Mouse (Mus musculus) neural tube, embryonic 14.5 days (tissue): ENCODE data around the gene Klk4. TPM values are rescaled to one million over a fixed set of nuclear protein-coding genes. Genes with fewer than 3 reads are reported as not detected.

ENCODE experiments used
- ATAC-seq: fragments of 200-750 bp; cut with Nextera tagmentation; 2 replicates; pipeline ENCODE4 v1.8.0; 2017; ENCODE audit warnings: low read depth, mild to moderate bottlenecking, moderate TSS enrichment, moderate library complexity
- H3K27ac ChIP-seq: fragments of 300-500 bp; sonication (generic); 2 replicates; pipeline ENCODE4 v1.5.1; 2014; ENCODE audit warnings: low read depth, mild to moderate bottlenecking, control low read depth, low read length, moderate library complexity, mixed read lengths
- H3K27me3 ChIP-seq: fragments of 300-500 bp; sonication (generic); 2 replicates; pipeline ENCODE4 v1.6.1; 2014; ENCODE audit warnings: low read length; ENCODE audit not compliant: control insufficient read depth, insufficient read depth
- H3K36me3 ChIP-seq: fragments of 300-500 bp; sonication (generic); 2 replicates; pipeline ENCODE4 v1.6.1; 2014; ENCODE audit warnings: low read length, mixed read lengths; ENCODE audit not compliant: control insufficient read depth, insufficient read depth
- H3K4me1 ChIP-seq: fragments of 300-500 bp; sonication (generic); 2 replicates; pipeline ENCODE4 v1.6.1; 2014; ENCODE audit warnings: low read length; ENCODE audit not compliant: control insufficient read depth, insufficient read depth
- H3K4me2 ChIP-seq: fragments of 300-500 bp; sonication (generic); 2 replicates; pipeline ENCODE4 v1.6.1; 2014; ENCODE audit warnings: mild to moderate bottlenecking, low read depth, low read length, control low read depth
- H3K4me3 ChIP-seq: fragments of 300-500 bp; sonication (generic); 2 replicates; pipeline ENCODE4 v1.5.1; 2014; ENCODE audit warnings: low read depth, low read length, control low read depth, mixed read lengths
- H3K9ac ChIP-seq: fragments of 300-500 bp; sonication (generic); replicated peaks from 2 replicates; pipeline ENCODE4 v1.6.1; 2014; ENCODE audit warnings: low read depth, mild to moderate bottlenecking, control low read depth, low read length, mixed read lengths
- H3K9me3 ChIP-seq: fragments of 300-500 bp; sonication (generic); 2 replicates; pipeline ENCODE4 v1.6.1; 2016; ENCODE audit warnings: low read length; ENCODE audit not compliant: control insufficient read depth
- WGBS: fragments of 180-500 bp; shearing (Covaris S2); extraction: QIAGEN DNeasy Blood & Tissue Kit; methylation state at CpG from one replicate; pipeline ENCODE4 v1.1.7; 2014; 5-methylcytosine and 5-hydroxymethylcytosine counted together
- polyA plus RNA-seq: library from polyadenylated mRNA; unstranded; fragments of >200 nt; fragmentation: Nextera tagmentation; extraction: Ambion mirVana; gene quantifications from 2 replicates; pipeline ENCODE4 v1.2.1, GENCODE M21; 2014

Gene Klk4
- 0.50 and 0.66 TPM in 2 replicates for polyA plus RNA-seq

GRCm38 (mm10) chr7:43880912-43881311, at the start of gene Klk4:
Gene Klk4 (plus strand): TSS chr7:43881160.
- WGBS = 20% methylated on average over 3 of the region's 3 CpGs
- Histone ChIP-seq H3K9me3 (no peaks in the 10 kb centered on the region), H3K9ac (no peak within 1 kb of the TSS), H3K4me2 (no peak within 1 kb of the TSS), H3K4me1 (no peaks in the 10 kb centered on the region), H3K27me3 (no peaks in the 10 kb centered on the region), H3K27ac (no peak within 1 kb of the TSS), H3K36me3 (no peaks in the 10 kb centered on the region), H3K4me3 (no peak within 1 kb of the TSS)
- ATAC-seq = no peak

GRCm38 (mm10) chr7:43841701-43842100, 39.3 kb upstream of the Klk4 start, which contains the start of gene Klk5:
Gene Klk5 (plus strand): TSS chr7:43841971.
- Histone ChIP-seq H3K4me1 (no peaks in the 10 kb centered on the region), H3K4me2 (no peak within 1 kb of the TSS), H3K9ac (no peak within 1 kb of the TSS), H3K4me3 (no peak within 1 kb of the TSS), H3K36me3 (no peaks in the 10 kb centered on the region), H3K9me3 (no peaks in the 10 kb centered on the region), H3K27me3 (no peaks in the 10 kb centered on the region), H3K27ac (no peak within 1 kb of the TSS)
- no peak for ATAC-seq
- WGBS = 71% methylated on average over 3 of the region's 3 CpGs

GRCm38 (mm10) chr7:43843801-43844200, 37.2 kb upstream of the Klk4 start:
- Histone ChIP-seq H3K9me3 (no peaks in the 10 kb centered on the region), H3K9ac (no peak overlapping the region), H3K27ac (no peak overlapping the region), H3K27me3 (no peaks in the 10 kb centered on the region), H3K36me3 (no peaks in the 10 kb centered on the region), H3K4me3 (no peak overlapping the region), H3K4me1 (no peaks in the 10 kb centered on the region), H3K4me2 (no peak overlapping the region)
- ATAC-seq = no peak
- 91% methylated on average over 4 of the region's 4 CpGs for WGBS

DNA sequence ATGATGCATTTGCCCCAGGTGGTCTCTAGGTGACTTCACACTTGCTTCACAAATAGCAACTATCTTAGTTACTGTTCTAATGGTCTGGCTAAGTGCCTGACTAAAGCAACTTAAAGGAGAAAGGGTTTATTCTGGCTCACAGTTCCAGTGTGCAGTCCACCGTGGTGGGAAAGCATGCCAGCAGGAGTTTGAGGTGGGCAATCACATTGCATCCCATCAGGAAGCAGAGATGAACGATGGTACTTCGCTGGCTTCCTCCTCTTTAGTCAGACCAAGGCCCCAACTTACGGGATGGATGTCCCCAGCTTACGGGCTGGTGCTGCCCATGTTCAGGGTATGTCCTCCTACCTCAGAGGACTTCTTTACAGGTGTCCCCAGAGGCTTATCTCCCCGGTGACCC, 29.3 kb upstream of the Klk4 start:
- Histone ChIP-seq H3K4me2 (no peak overlapping the region), H3K4me1 (no peaks in the 10 kb centered on the region), H3K27ac (no peak overlapping the region), H3K9me3 (no peaks in the 10 kb centered on the region), H3K9ac (no peak overlapping the region), H3K27me3 (no peaks in the 10 kb centered on the region), H3K36me3 (no peaks in the 10 kb centered on the region), H3K4me3 (no peak overlapping the region)
- WGBS = 88% methylated on average over 6 of the region's 6 CpGs
- ATAC-seq = no peak

- ATAC-seq = no peak
- Histone ChIP-seq H3K4me1 (no peaks in the 10 kb centered on the region), H3K9ac (no peak overlapping the region), H3K4me3 (no peak overlapping the region), H3K27ac (no peak overlapping the region), H3K9me3 (no peaks in the 10 kb centered on the region), H3K27me3 (no peaks in the 10 kb centered on the region), H3K4me2 (no peak overlapping the region), H3K36me3 (no peaks in the 10 kb centered on the region)
- WGBS = 87% methylated on average over 9 of the region's 9 CpGs
Measured at GRCm38 (mm10) chr7:43854642-43855380, 26.1 kb upstream of the Klk4 start.

DNA sequence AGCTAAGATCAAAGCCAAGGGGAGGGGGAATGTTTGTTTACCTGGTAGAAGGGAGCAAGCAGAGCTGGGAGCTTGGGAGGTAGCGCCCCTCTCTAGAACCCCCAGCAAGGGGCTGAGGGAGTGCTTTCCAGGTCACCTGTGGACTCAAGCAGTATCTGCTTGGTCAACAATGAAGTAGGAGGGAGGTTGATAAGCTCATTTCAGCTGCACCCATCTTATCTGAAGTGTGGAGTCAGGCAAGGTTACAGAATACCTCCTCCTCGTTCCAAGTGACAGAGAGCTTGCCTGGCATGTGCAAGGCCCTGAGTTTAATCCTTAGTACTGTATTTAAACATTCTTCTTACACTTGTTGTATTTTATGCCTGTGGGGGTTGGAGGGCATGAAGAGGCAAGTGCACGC, 25.3 kb upstream of the Klk4 start:
- Histone ChIP-seq H3K9ac (no peak overlapping the region), H3K27me3 (no peaks in the 10 kb centered on the region), H3K4me3 (no peak overlapping the region), H3K4me2 (no peak overlapping the region), H3K9me3 (no peaks in the 10 kb centered on the region), H3K4me1 (no peaks in the 10 kb centered on the region), H3K36me3 (no peaks in the 10 kb centered on the region), H3K27ac (no peak overlapping the region)
- 82% methylated on average over 3 of the region's 3 CpGs for WGBS
- ATAC-seq = no peak

- no peak for ATAC-seq
- WGBS = 87% methylated on average over 7 of the region's 7 CpGs
- H3K27ac ChIP-seq = no peak overlapping the region
Measured at GRCm38 (mm10) chr7:43856307-43856706, 24.7 kb upstream of the Klk4 start.

DNA sequence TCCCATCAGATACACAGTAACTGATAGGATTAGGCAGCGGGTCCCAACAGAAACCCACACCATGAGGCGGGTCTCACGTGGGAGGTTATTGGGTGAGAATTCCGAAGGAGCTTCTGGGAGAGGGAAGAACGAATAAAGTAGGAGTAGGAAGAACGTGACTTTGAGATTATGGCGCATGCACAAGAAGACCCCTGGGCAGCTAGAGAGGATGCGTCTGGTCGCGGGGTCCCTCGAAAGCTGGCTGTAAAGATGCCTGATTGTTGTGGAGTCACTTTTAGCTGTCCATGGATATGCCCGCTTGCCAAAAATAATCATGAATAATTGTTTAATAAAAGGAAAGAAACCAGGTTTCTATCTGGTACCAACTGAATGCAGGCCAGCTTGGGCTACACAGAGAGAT, 23.5 kb upstream of the Klk4 start:
- Histone ChIP-seq H3K9me3 (no peaks in the 10 kb centered on the region), H3K9ac (no peak overlapping the region), H3K27me3 (no peaks in the 10 kb centered on the region), H3K4me2 (no peak overlapping the region), H3K36me3 (no peaks in the 10 kb centered on the region), H3K27ac (no peak overlapping the region), H3K4me3 (no peak overlapping the region), H3K4me1 (no peaks in the 10 kb centered on the region)
- WGBS = 91% methylated on average over 12 of the region's 12 CpGs
- ATAC-seq = no peak

More at GRCm38 (mm10) chr7:43856307-43856706, 24.7 kb upstream of the Klk4 start:
- Histone ChIP-seq H3K4me3 (no peak overlapping the region), H3K9ac (no peak overlapping the region), H3K4me2 (no peak overlapping the region), H3K9me3 (no peaks in the 10 kb centered on the region), H3K36me3 (no peaks in the 10 kb centered on the region), H3K27me3 (no peaks in the 10 kb centered on the region), H3K4me1 (no peaks in the 10 kb centered on the region)

GRCm38 (mm10) chr7:43860411-43860810, 20.5 kb upstream of the Klk4 start:
- Histone ChIP-seq H3K4me2 (no peak overlapping the region), H3K9ac (no peak overlapping the region), H3K36me3 (no peaks in the 10 kb centered on the region), H3K4me1 (no peaks in the 10 kb centered on the region), H3K4me3 (no peak overlapping the region), H3K27me3 (no peaks in the 10 kb centered on the region), H3K27ac (no peak overlapping the region), H3K9me3 (no peaks in the 10 kb centered on the region)
- no peak for ATAC-seq
- 33% methylated on average over 8 of the region's 8 CpGs for WGBS
